Mouse (Mus musculus): ENCODE measurements around the gene Epas1. TPM values are rescaled to one million over a fixed set of nuclear protein-coding genes. Genes with fewer than 3 reads are reported as not detected.

Gene Epas1
- polyA plus RNA-seq, 1 experiment from 2014 or later = 8.1 TPM

- Histone ChIP-seq H3K4me3 (ENCODE audit: low read depth, low read length) (no peak overlapping the region), H3K36me3 (ENCODE audit: control insufficient read depth, insufficient read depth, low read length) (no peaks in the 10 kb centered on the region), H3K4me2 (no peak overlapping the region), H3K27ac (ENCODE audit: low read depth, low read length) (no peak overlapping the region), H3K9ac (ENCODE audit: low read depth, low read length) (no peak overlapping the region), H3K9me3 (ENCODE audit: control insufficient read depth, low read length) (no peaks in the 10 kb centered on the region), H3K4me1 (replicated peaks; ENCODE audit: control insufficient read depth, insufficient read depth, low read length) (0 out of 2 replicates have a peak, but pooled peaks cover 4% of the 10 kb centered on the region), H3K27me3 (replicated peaks; ENCODE audit: control insufficient read depth, insufficient read depth, low read length) (no peaks in the 10 kb centered on the region)
- no peak for ATAC-seq (replicated peaks; ENCODE audit: low FRiP score)
- 84% methylated on average over 7 of the region's 7 CpGs for WGBS
- DNase-seq (ENCODE audit: low spot score) = no peak
Measured at GRCm38 (mm10) chr17:86726480-86726879, 27.0 kb upstream of the Epas1 start.

- Histone ChIP-seq H3K4me1 (replicated peaks; ENCODE audit: control insufficient read depth, insufficient read depth, low read length) (peaks cover 7% of the 10 kb centered on the region; the same call in 1 of the 2 replicates), H3K4me2 (no peak overlapping the region), H3K27ac (ENCODE audit: low read depth, low read length) (no peak overlapping the region), H3K36me3 (ENCODE audit: control insufficient read depth, insufficient read depth, low read length) (no peaks in the 10 kb centered on the region), H3K9me3 (ENCODE audit: control insufficient read depth, low read length) (no peaks in the 10 kb centered on the region), H3K4me3 (ENCODE audit: low read depth, low read length) (no peak overlapping the region), H3K9ac (ENCODE audit: low read depth, low read length) (no peak overlapping the region), H3K27me3 (replicated peaks; ENCODE audit: control insufficient read depth, insufficient read depth, low read length) (no peaks in the 10 kb centered on the region)
- ATAC-seq (replicated peaks; ENCODE audit: low FRiP score) (no peak), DNase-seq (ENCODE audit: low spot score) (no peak)
- 83% methylated on average over 7 of the region's 7 CpGs for WGBS
Measured at GRCm38 (mm10) chr17:86727031-86727430, 26.5 kb upstream of the Epas1 start.

- no peak overlapping the region for H3K4me3 ChIP-seq (ENCODE audit: low read depth, low read length)
- no peaks in the 10 kb centered on the region for H3K36me3 ChIP-seq (ENCODE audit: control insufficient read depth, insufficient read depth, low read length)
- no peak overlapping the region for H3K4me2 ChIP-seq
- H3K9ac ChIP-seq (ENCODE audit: low read depth, low read length) = no peak overlapping the region
- H3K27ac ChIP-seq (ENCODE audit: low read depth, low read length) = no peak overlapping the region
- DNase-seq (ENCODE audit: low spot score) = no peak
- 61% methylated on average over 6 of the region's 6 CpGs for WGBS
- peaks cover 7% of the 10 kb centered on the region; the same call in 1 of the 2 replicates for H3K4me1 ChIP-seq (replicated peaks; ENCODE audit: control insufficient read depth, insufficient read depth, low read length)
- 0 out of 2 replicates have a peak, but pooled peaks have one; percentile 59 for ATAC-seq (replicated peaks; ENCODE audit: low FRiP score)
- no peaks in the 10 kb centered on the region for H3K27me3 ChIP-seq (replicated peaks; ENCODE audit: control insufficient read depth, insufficient read depth, low read length)
- H3K9me3 ChIP-seq (ENCODE audit: control insufficient read depth, low read length) = no peaks in the 10 kb centered on the region
Measured at GRCm38 (mm10) chr17:86731273-86731672, 22.2 kb upstream of the Epas1 start.

- Histone ChIP-seq H3K4me1 (replicated peaks; ENCODE audit: control insufficient read depth, insufficient read depth, low read length) (peaks cover 7% of the 10 kb centered on the region; the same call in 1 of the 2 replicates), H3K27me3 (replicated peaks; ENCODE audit: control insufficient read depth, insufficient read depth, low read length) (no peaks in the 10 kb centered on the region), H3K36me3 (ENCODE audit: control insufficient read depth, insufficient read depth, low read length) (no peaks in the 10 kb centered on the region), H3K4me2 (peak overlapping the region; percentile 57), H3K4me3 (ENCODE audit: low read depth, low read length) (0 out of 2 replicates have a peak overlapping the region, but pooled peaks have one; percentile 17), H3K9me3 (ENCODE audit: control insufficient read depth, low read length) (no peaks in the 10 kb centered on the region), H3K27ac (ENCODE audit: low read depth, low read length) (no peak overlapping the region), H3K9ac (ENCODE audit: low read depth, low read length) (no peak overlapping the region)
- 8% methylated on average over 11 of the region's 11 CpGs for WGBS
- ATAC-seq (replicated peaks; ENCODE audit: low FRiP score) (peak; percentile 82), DNase-seq (ENCODE audit: low spot score) (peak; percentile 73)
Measured at GRCm38 (mm10) chr17:86732024-86732423, 21.5 kb upstream of the Epas1 start.

GRCm38 (mm10) chr17:86732522-86732921, 21.0 kb upstream of the Epas1 start:
- 69% methylated on average over 1 of the region's 1 CpGs for WGBS
- H3K9ac ChIP-seq (ENCODE audit: low read depth, low read length) = no peak overlapping the region
- peak overlapping the region; percentile 57 for H3K4me2 ChIP-seq
- no peak for DNase-seq (ENCODE audit: low spot score)
- H3K27me3 ChIP-seq (replicated peaks; ENCODE audit: control insufficient read depth, insufficient read depth, low read length) = no peaks in the 10 kb centered on the region
- H3K27ac ChIP-seq (ENCODE audit: low read depth, low read length) = no peak overlapping the region
- no peaks in the 10 kb centered on the region for H3K36me3 ChIP-seq (ENCODE audit: control insufficient read depth, insufficient read depth, low read length)
- H3K9me3 ChIP-seq (ENCODE audit: control insufficient read depth, low read length) = no peaks in the 10 kb centered on the region
- no peak for ATAC-seq (replicated peaks; ENCODE audit: low FRiP score)
- peaks cover 7% of the 10 kb centered on the region; the same call in 1 of the 2 replicates for H3K4me1 ChIP-seq (replicated peaks; ENCODE audit: control insufficient read depth, insufficient read depth, low read length)
- 0 out of 2 replicates have a peak overlapping the region, but pooled peaks have one; percentile 17 for H3K4me3 ChIP-seq (ENCODE audit: low read depth, low read length)

- ATAC-seq (replicated peaks; ENCODE audit: low FRiP score) = no peak
- no peak overlapping the region for H3K9ac ChIP-seq (ENCODE audit: low read depth, low read length)
- H3K36me3 ChIP-seq (ENCODE audit: control insufficient read depth, insufficient read depth, low read length) = no peaks in the 10 kb centered on the region
- no peak overlapping the region for H3K4me3 ChIP-seq (ENCODE audit: low read depth, low read length)
- H3K27ac ChIP-seq (ENCODE audit: low read depth, low read length) = no peak overlapping the region
- H3K27me3 ChIP-seq (replicated peaks; ENCODE audit: control insufficient read depth, insufficient read depth, low read length) = no peaks in the 10 kb centered on the region
- H3K4me1 ChIP-seq (replicated peaks; ENCODE audit: control insufficient read depth, insufficient read depth, low read length) = peaks cover 7% of the 10 kb centered on the region; the same call in 1 of the 2 replicates
- DNase-seq (ENCODE audit: low spot score) = no peak
- H3K4me2 ChIP-seq = no peak overlapping the region
- WGBS = 70% methylated on average over 4 of the region's 4 CpGs
- no peaks in the 10 kb centered on the region for H3K9me3 ChIP-seq (ENCODE audit: control insufficient read depth, low read length)
Measured at GRCm38 (mm10) chr17:86733644-86734043, 19.9 kb upstream of the Epas1 start.

GRCm38 (mm10) chr17:86738477-86738876, 15.0 kb upstream of the Epas1 start:
- DNase-seq (ENCODE audit: low spot score) (no peak), ATAC-seq (replicated peaks; ENCODE audit: low FRiP score) (no peak)
- WGBS = 78% methylated on average over 6 of the region's 6 CpGs
- H3K9ac ChIP-seq (ENCODE audit: low read depth, low read length) = no peak overlapping the region
- no peak overlapping the region for H3K27ac ChIP-seq (ENCODE audit: low read depth, low read length)
- no peaks in the 10 kb centered on the region for H3K27me3 ChIP-seq (replicated peaks; ENCODE audit: control insufficient read depth, insufficient read depth, low read length)
- H3K36me3 ChIP-seq (ENCODE audit: control insufficient read depth, insufficient read depth, low read length) = no peaks in the 10 kb centered on the region
- H3K9me3 ChIP-seq (ENCODE audit: control insufficient read depth, low read length) = no peaks in the 10 kb centered on the region
- H3K4me1 ChIP-seq (replicated peaks; ENCODE audit: control insufficient read depth, insufficient read depth, low read length) = no peaks in the 10 kb centered on the region
- H3K4me2 ChIP-seq = no peak overlapping the region
- no peak overlapping the region for H3K4me3 ChIP-seq (ENCODE audit: low read depth, low read length)

- H3K9ac ChIP-seq (ENCODE audit: low read depth, low read length) = no peak overlapping the region
- H3K27ac ChIP-seq (ENCODE audit: low read depth, low read length) = no peak overlapping the region
- H3K27me3 ChIP-seq (replicated peaks; ENCODE audit: control insufficient read depth, insufficient read depth, low read length) = no peaks in the 10 kb centered on the region
- H3K4me2 ChIP-seq = no peak overlapping the region
- H3K4me1 ChIP-seq (replicated peaks; ENCODE audit: control insufficient read depth, insufficient read depth, low read length) = no peaks in the 10 kb centered on the region
- DNase-seq (ENCODE audit: low spot score) = no peak
- 78% methylated on average over 7 of the region's 7 CpGs for WGBS
- H3K9me3 ChIP-seq (ENCODE audit: control insufficient read depth, low read length) = no peaks in the 10 kb centered on the region
- H3K4me3 ChIP-seq (ENCODE audit: low read depth, low read length) = no peak overlapping the region
- no peaks in the 10 kb centered on the region for H3K36me3 ChIP-seq (ENCODE audit: control insufficient read depth, insufficient read depth, low read length)
- no peak for ATAC-seq (replicated peaks; ENCODE audit: low FRiP score)
Measured at GRCm38 (mm10) chr17:86743351-86743941, 10.1 kb upstream of the Epas1 start.

GRCm38 (mm10) chr17:86744943-86745342, 8.6 kb upstream of the Epas1 start:
- H3K4me2 ChIP-seq = no peak overlapping the region
- H3K27ac ChIP-seq (ENCODE audit: low read depth, low read length) = no peak overlapping the region
- no peak overlapping the region for H3K9ac ChIP-seq (ENCODE audit: low read depth, low read length)
- H3K4me1 ChIP-seq (replicated peaks; ENCODE audit: control insufficient read depth, insufficient read depth, low read length) = no peaks in the 10 kb centered on the region
- DNase-seq (ENCODE audit: low spot score) (no peak), ATAC-seq (replicated peaks; ENCODE audit: low FRiP score) (no peak)
- H3K4me3 ChIP-seq (ENCODE audit: low read depth, low read length) = no peak overlapping the region
- WGBS = 48% methylated on average over 6 of the region's 6 CpGs
- no peaks in the 10 kb centered on the region for H3K27me3 ChIP-seq (replicated peaks; ENCODE audit: control insufficient read depth, insufficient read depth, low read length)
- no peaks in the 10 kb centered on the region for H3K36me3 ChIP-seq (ENCODE audit: control insufficient read depth, insufficient read depth, low read length)
- H3K9me3 ChIP-seq (ENCODE audit: control insufficient read depth, low read length) = no peaks in the 10 kb centered on the region

Measured in liver, embryonic 11.5 days (tissue).